Mouse (Mus musculus): ENCODE results near the gene Zfp524. TPM values are rescaled to one million over a fixed set of nuclear protein-coding genes. Genes with fewer than 3 reads are reported as not detected.
A peak's percentile ranks its signal among the peaks of the same experiment; 100 is the strongest.
"Not testable (repeated sequence)": the region's sequence is repeated elsewhere in the genome, so short reads cannot be mapped to it uniquely, and the experiment has no call there.

The Zfp524 gene
- polyA plus RNA-seq, 1 experiment from 2014 or later, result 10.0 TPM

- Histone ChIP-seq H3K4me1 (peaks cover 34% of the 10 kb centered on the region), H3K27me3 (ENCODE audit: insufficient read depth, poor library complexity, severe bottlenecking) (peaks cover 40% of the 10 kb centered on the region), H3K4me3 (peak within 1 kb of the TSS; percentile 71), H3K27ac (peak within 1 kb of the TSS; percentile 85), H3K36me3 (peaks cover 25% of the 10 kb centered on the region), H3K9me3 (peaks cover 9% of the 10 kb centered on the region)
- DNase-seq (ENCODE audit: low spot score), result peak; percentile 90
- 3% methylated on average over 17 of the region's 26 CpGs for WGBS
Measured at GRCm38 (mm10) chr7:4996003-4996895, 18.0 kb upstream of the Zfp524 start, which contains the start of gene Zfp579. Zfp579 (minus strand) TSS chr7:4996158.

GRCm38 (mm10) chr7:4996934-4997333 lies 17.3 kb upstream of the Zfp524 start:
- WGBS, result 53% methylated on average over 8 of the region's 8 CpGs
- Histone ChIP-seq H3K36me3 (peaks cover 25% of the 10 kb centered on the region), H3K4me3 (peak overlapping the region; percentile 71), H3K27me3 (ENCODE audit: insufficient read depth, poor library complexity, severe bottlenecking) (peaks cover 35% of the 10 kb centered on the region), H3K27ac (peak overlapping the region; percentile 85; the same call in 1 of the 2 replicates), H3K9me3 (peaks cover 9% of the 10 kb centered on the region), H3K4me1 (peaks cover 34% of the 10 kb centered on the region)
- no peak for DNase-seq (ENCODE audit: low spot score)

DNA sequence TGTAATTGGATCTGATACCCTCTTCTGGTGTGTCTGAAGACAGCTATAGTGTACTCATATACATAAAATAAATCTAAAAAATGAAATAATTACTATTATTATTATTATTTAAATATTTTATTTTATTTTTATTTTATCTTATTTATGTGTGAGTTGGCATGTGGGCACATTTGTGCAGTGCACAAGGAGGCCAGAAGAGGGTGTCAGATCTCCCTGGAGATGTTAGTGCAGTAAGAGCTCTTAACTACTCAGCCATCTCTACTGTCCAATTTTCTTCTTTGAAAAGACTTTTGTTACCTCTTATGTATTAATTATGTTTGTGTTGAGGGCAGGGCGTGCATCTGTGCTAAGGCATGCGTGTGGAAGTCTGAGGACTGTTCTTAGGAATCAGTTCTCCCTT lies 14.3 kb upstream of the Zfp524 start:
- no peaks in the 10 kb centered on the region for H3K36me3 ChIP-seq
- no peak for DNase-seq (ENCODE audit: low spot score)
- H3K27me3 ChIP-seq (ENCODE audit: insufficient read depth, poor library complexity, severe bottlenecking), result peaks cover 6% of the 10 kb centered on the region
- no peaks in the 10 kb centered on the region for H3K9me3 ChIP-seq
- no peak overlapping the region for H3K4me3 ChIP-seq
- no peak overlapping the region for H3K27ac ChIP-seq
- peaks cover 15% of the 10 kb centered on the region for H3K4me1 ChIP-seq
- WGBS, result 54% methylated on average over 2 of the region's 2 CpGs

DNA sequence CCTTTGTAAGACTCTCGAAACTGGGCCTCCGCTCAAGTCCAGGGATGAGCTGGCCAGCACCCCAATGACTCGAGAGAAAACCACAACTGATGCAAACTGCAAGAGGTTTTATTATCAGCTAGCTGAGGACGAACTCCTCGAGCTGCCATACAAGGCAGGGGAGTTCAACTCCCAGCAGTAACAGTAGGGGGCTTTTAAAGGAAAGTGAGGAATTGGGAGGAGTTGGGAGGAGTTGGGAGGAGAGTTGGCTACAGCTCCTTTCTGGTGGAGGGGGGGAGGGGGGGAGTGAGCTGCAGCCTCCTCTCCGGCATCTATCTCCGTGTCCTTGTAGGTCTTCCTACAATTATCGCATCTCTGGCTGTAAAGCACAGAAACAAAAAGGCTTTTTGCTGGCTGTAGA lies 11.3 kb upstream of the Zfp524 start:
- 74% methylated on average over 8 of the region's 8 CpGs for WGBS
- not testable (repeated sequence) for H3K4me1 ChIP-seq; H3K9me3 ChIP-seq; H3K4me3 ChIP-seq; H3K27me3 ChIP-seq (ENCODE audit: insufficient read depth, poor library complexity, severe bottlenecking); DNase-seq (ENCODE audit: low spot score); H3K27ac ChIP-seq
- peaks cover 19% of the 10 kb centered on the region for H3K36me3 ChIP-seq

GRCm38 (mm10) chr7:5008229-5008628 lies 6.0 kb upstream of the Zfp524 start:
- Histone ChIP-seq H3K9me3 (peaks cover 6% of the 10 kb centered on the region; the same call in 1 of the 2 replicates), H3K27ac (no peak overlapping the region), H3K4me3 (no peak overlapping the region), H3K36me3 (peaks cover 72% of the 10 kb centered on the region), H3K4me1 (no peaks in the 10 kb centered on the region), H3K27me3 (ENCODE audit: insufficient read depth, poor library complexity, severe bottlenecking) (no peaks in the 10 kb centered on the region)
- no peak for DNase-seq (ENCODE audit: low spot score)
- WGBS, result 93% methylated on average over 26 of the region's 26 CpGs

GRCm38 (mm10) chr7:5012681-5013513 lies 1.3 kb upstream of the Zfp524 start:
- H3K27ac ChIP-seq, result peak overlapping the region; percentile 56; the same call in 1 of the 2 replicates
- H3K4me3 ChIP-seq, result peak overlapping the region; percentile 84
- no peak for DNase-seq (ENCODE audit: low spot score)
- 88% methylated on average over 27 of the region's 27 CpGs for WGBS
- H3K4me1 ChIP-seq, result 0 out of 2 replicates have a peak, but pooled peaks cover 4% of the 10 kb centered on the region
- peaks cover 65% of the 10 kb centered on the region for H3K36me3 ChIP-seq
- H3K9me3 ChIP-seq, result peaks cover 6% of the 10 kb centered on the region; the same call in 1 of the 2 replicates
- no peaks in the 10 kb centered on the region for H3K27me3 ChIP-seq (ENCODE audit: insufficient read depth, poor library complexity, severe bottlenecking)

- WGBS, result under 1% methylated on average over 76 of the region's 76 CpGs
- H3K27me3 ChIP-seq (ENCODE audit: insufficient read depth, poor library complexity, severe bottlenecking), result no peaks in the 10 kb centered on the region
- H3K4me3 ChIP-seq, result peak within 1 kb of the TSS; percentile 84
- H3K9me3 ChIP-seq, result no peaks in the 10 kb centered on the region
- 0 out of 2 replicates have a peak, but pooled peaks cover 4% of the 10 kb centered on the region for H3K4me1 ChIP-seq
- peak; percentile 98 for DNase-seq (ENCODE audit: low spot score)
- H3K27ac ChIP-seq, result peak within 1 kb of the TSS; percentile 98
- H3K36me3 ChIP-seq, result peaks cover 44% of the 10 kb centered on the region
Measured at GRCm38 (mm10) chr7:5015118-5016001, 1.1 kb downstream of the Zfp524 start, which contains the start of gene Gm44973. Gm44973 (plus strand) TSS chr7:5015496.

GRCm38 (mm10) chr7:5016057-5016456 lies 1.8 kb downstream of the Zfp524 start:
- WGBS, result 79% methylated on average over 3 of the region's 3 CpGs
- DNase-seq (ENCODE audit: low spot score), result no peak
- peak overlapping the region; percentile 98 for H3K27ac ChIP-seq
- peaks cover 37% of the 10 kb centered on the region for H3K36me3 ChIP-seq
- H3K27me3 ChIP-seq (ENCODE audit: insufficient read depth, poor library complexity, severe bottlenecking), result no peaks in the 10 kb centered on the region
- no peaks in the 10 kb centered on the region for H3K9me3 ChIP-seq
- peaks cover 5% of the 10 kb centered on the region for H3K4me1 ChIP-seq
- H3K4me3 ChIP-seq, result peak overlapping the region; percentile 84

- H3K36me3 ChIP-seq, result peaks cover 30% of the 10 kb centered on the region
- no peak overlapping the region for H3K27ac ChIP-seq
- no peak for DNase-seq (ENCODE audit: low spot score)
- no peaks in the 10 kb centered on the region for H3K27me3 ChIP-seq (ENCODE audit: insufficient read depth, poor library complexity, severe bottlenecking)
- no peaks in the 10 kb centered on the region for H3K9me3 ChIP-seq
- no peak overlapping the region for H3K4me3 ChIP-seq
- 98% methylated on average over 2 of the region's 2 CpGs for WGBS
- peaks cover 10% of the 10 kb centered on the region for H3K4me1 ChIP-seq
Measured at GRCm38 (mm10) chr7:5016920-5017319, 2.7 kb downstream of the Zfp524 start.

- no peak overlapping the region for H3K27ac ChIP-seq
- DNase-seq (ENCODE audit: low spot score), result no peak
- 88% methylated on average over 16 of the region's 16 CpGs for WGBS
- peaks cover 10% of the 10 kb centered on the region for H3K4me1 ChIP-seq
- H3K9me3 ChIP-seq, result no peaks in the 10 kb centered on the region
- peaks cover 30% of the 10 kb centered on the region for H3K36me3 ChIP-seq
- H3K4me3 ChIP-seq, result no peak overlapping the region
- no peaks in the 10 kb centered on the region for H3K27me3 ChIP-seq (ENCODE audit: insufficient read depth, poor library complexity, severe bottlenecking)
Measured at GRCm38 (mm10) chr7:5017352-5017751, 3.1 kb downstream of the Zfp524 start.

DNA sequence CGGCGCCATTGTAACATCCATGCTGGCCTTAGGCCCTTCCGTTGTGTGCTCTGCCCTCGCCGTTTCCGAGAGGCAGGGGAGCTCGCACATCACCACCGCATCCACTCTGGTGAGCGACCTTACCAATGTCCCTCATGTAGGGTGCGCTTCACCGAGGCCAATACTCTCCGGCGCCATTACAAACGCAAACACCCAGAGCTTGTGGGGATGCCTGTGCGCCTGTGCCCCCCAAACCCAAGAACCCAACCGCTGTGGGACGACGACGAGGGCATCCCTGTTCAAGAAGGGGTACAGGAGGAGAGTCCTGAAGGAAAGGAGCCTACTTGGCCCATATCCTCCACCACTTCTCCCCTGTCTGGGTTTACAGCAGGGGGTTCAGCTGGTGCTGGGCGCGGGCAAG lies 3.7 kb downstream of the Zfp524 start:
- WGBS, result 95% methylated on average over 21 of the region's 21 CpGs
- DNase-seq (ENCODE audit: low spot score), result no peak
- Histone ChIP-seq H3K9me3 (no peaks in the 10 kb centered on the region), H3K27ac (no peak overlapping the region), H3K36me3 (peaks cover 30% of the 10 kb centered on the region), H3K4me3 (no peak overlapping the region), H3K27me3 (ENCODE audit: insufficient read depth, poor library complexity, severe bottlenecking) (no peaks in the 10 kb centered on the region), H3K4me1 (peaks cover 10% of the 10 kb centered on the region)

- Histone ChIP-seq H3K36me3 (peaks cover 43% of the 10 kb centered on the region), H3K27ac (peak overlapping the region; percentile 98), H3K4me3 (peak overlapping the region; percentile 94)
- 34% methylated on average over 8 of the region's 8 CpGs for WGBS
- not testable (repeated sequence) for DNase-seq (ENCODE audit: low spot score); H3K27me3 ChIP-seq (ENCODE audit: insufficient read depth, poor library complexity, severe bottlenecking); H3K9me3 ChIP-seq; H3K4me1 ChIP-seq
Measured at GRCm38 (mm10) chr7:5019576-5019975, 5.4 kb downstream of the Zfp524 start.

Measured in heart, embryonic 10.5 days (tissue).